Mouse (Mus musculus): Measurements from ENCODE around the gene Sec22b.

DNA sequence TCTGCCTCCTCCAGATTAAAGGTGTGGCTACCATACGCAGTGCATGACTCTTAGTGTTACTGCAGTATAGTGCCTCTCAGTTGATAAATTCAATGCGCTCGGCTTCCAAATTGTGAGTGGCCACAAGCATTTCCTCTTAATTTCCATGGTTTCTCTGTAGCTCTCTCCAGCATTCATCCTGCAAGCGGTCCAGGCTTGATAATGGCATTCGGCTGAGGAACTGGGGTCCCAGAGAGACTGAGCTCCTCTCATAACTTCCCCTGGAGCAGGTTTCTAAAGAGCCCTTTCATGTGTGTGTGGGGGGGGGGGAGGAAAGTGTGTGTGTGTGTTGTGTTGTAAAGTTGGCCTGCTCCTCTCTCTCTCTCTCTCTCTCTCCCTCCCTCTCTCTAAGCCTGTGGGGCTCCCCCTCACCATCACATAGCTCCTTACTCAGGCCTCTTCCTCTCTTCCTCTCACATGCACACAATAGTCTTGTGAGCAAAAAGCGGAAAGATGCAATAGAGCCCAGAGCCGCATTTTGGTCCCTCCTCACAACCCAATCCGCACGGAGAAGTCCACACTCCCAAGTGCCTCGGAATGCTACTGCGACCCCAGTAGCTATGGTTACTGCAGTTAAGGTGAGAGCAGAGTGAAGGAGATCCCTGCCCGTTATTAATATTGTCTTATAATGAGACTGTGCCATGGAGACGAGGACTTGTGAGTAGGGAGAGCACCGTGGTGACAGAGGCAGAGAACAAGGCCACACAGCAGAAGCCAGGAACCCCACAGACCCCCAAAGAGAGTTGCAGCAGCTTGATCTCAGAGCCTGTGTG is 60.0 kb downstream of the Sec22b start:
- TF ChIP-seq CTCF (IDR thresholded peaks at IDR 0.05; ENCODE audit: low read depth) (no peak), EP300 (IDR thresholded peaks at IDR 0.05; ENCODE audit: low read depth) (no peak)
